Mouse (Mus musculus) lung, postnatal 14 days (tissue): ENCODE data around the gene Thap12.
A peak's percentile ranks its signal among the peaks of the same experiment; 100 is the strongest.

Experiments
- DNase-seq: peaks from one replicate; pipeline ENCODE4 v3.0.0; 2021

Thap12 gene

GRCm38 (mm10) chr7:98698590-98698989 is 4.3 kb upstream of the Thap12 start:
- no peak for DNase-seq

- no peak for DNase-seq
Observed at GRCm38 (mm10) chr7:98701771-98702170, 1.1 kb upstream of the Thap12 start.

DNA sequence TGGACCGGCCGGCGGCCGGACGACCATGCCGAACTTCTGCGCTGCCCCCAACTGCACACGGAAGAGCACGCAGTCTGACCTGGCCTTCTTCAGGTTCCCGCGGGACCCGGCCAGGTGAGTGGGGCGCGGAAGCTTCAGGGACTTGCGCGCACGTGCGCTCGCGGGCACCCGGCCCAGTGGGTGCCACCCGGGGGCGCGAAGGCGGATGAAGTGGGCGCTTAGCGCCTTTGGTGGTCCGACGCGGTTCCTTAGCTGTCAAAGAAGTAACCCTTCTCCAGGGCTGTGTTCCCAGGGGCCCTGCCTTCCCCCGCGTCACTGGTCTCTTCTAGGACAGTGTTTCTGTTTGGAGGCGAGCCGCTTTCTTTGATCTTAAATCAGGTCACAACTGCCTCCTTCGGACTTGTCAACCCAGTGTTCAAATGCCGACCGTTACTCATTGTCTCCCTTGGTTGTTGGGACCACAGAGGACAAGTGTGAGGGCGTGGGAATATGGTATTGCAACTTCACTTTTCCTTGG is 520 bp downstream of the Thap12 start:
- peak; percentile 25 for DNase-seq

DNA sequence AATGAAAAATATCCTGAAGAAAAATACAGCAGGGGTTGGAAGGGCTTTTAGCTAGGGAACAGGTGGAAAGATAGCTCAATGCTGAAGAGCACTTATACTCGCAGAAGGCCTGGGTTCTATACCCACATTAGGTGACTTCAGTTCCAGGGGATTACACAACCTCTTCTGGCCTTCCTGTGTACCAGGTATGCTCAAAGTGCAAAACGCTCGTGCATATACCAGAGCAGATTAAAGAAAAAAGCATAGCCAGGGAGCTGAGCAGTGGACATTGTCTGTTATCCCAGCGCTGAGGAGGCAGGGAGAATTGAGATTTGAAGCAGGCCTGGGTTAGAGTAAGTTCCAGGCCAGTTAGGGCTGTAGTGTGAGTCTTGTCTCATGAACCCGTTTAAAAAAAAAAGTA is 1.4 kb downstream of the Thap12 start:
- DNase-seq = no peak

GRCm38 (mm10) chr7:98713661-98714060 is 10.8 kb downstream of the Thap12 start:
- no peak for DNase-seq

GRCm38 (mm10) chr7:98717438-98717837 is 14.5 kb downstream of the Thap12 start:
- no peak for DNase-seq

DNA sequence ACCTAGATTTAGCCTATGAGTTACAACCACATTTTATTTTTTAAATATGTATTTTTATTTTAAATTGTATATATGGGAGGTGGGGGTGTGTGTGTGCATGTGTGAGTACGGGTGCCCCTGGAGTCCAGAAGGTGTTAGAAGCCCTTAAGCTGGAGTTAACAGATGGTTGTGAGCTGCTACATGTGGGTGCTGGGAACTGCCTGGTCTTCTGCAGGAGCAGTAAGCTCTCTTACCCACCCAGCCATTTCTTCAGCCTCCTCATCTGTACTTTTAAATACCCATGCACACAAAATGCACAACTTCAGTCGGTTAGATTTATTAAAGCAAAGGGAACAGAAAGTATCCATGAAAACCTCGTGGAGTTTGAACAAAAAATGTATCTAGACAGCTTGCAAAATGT is 16.9 kb downstream of the Thap12 start:
- no peak for DNase-seq

DNA sequence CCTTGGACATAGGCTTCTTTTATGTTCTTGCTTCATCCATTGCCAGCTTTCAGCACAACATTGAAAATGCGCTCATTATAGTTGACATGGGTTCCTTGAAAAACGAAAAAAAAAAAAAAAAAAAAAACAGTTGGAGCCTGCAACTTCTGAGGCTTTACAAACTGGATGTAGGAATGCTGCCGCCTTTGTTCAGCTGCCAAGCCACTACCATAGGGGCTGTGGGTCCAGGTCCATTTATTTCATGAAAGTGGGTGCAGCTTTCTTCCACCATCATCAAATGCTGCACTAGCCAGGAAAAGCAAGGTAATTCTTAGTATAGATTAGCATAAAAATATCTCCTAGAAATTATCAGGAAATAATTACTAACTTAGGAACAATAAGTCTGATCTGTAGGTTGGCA is 17.8 kb downstream of the Thap12 start:
- no peak for DNase-seq

DNA sequence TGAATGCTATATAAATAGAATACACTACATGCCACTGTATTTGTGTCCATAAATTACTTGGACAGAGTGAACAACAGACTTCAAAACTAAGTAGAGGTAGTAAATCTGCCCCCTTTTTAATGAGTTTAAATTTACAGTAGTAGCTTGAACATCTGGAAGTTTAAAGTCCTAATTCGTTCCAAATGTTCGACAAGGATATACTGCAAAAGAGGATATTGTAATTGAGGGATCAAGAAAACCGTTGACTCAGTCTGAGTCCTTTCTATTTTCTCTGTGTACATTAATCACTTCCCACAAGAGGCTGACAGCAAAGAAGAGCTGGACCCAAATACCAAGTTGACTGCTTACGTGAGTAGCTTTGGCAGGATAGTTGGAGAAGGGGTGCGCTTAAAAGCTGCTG is 18.3 kb downstream of the Thap12 start:
- DNase-seq = no peak

GRCm38 (mm10) chr7:98721623-98722022 is 18.7 kb downstream of the Thap12 start:
- DNase-seq = no peak

GRCm38 (mm10) chr7:98725686-98726195 is 22.8 kb downstream of the Thap12 start:
- no peak for DNase-seq

DNA sequence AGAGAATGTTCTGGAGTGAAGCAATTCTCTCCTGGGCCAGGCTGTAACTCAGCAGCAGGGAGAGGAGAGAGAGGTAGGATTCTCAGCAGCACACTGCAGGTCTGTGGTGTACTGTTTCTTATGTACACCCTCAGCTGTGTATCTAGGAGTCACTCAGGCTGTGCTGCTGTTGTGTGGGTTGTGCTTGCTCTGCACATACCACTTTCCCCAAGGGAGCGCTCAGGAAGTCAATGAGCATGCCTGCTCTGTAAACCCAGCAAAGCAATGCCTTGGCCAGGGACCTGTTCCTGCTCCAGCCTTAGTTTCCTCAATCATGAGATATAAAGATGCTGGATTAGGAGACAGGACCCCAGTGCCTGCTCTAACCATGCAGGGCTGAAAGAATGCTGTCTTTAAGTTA is 25.1 kb downstream of the Thap12 start:
- DNase-seq = no peak

DNA sequence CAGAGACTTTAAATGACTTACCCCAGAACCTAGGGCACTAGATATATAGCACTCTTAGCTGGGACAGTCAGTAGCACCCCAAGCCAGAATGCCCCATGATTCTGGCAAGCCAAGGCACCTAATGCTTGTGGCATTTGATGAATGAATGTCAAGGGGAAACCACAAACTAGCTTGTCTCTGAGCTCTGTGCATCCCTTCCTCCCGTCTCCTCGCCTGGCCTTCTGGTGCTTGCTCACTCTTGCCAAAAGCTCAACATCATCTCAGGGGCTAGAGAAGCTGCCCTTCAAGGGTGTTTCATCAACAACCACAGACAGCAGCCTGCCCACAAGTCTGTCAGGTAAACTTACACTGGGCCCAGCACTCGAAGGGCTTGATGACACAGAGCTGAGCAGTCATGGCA is 25.6 kb downstream of the Thap12 start:
- DNase-seq = no peak

DNA sequence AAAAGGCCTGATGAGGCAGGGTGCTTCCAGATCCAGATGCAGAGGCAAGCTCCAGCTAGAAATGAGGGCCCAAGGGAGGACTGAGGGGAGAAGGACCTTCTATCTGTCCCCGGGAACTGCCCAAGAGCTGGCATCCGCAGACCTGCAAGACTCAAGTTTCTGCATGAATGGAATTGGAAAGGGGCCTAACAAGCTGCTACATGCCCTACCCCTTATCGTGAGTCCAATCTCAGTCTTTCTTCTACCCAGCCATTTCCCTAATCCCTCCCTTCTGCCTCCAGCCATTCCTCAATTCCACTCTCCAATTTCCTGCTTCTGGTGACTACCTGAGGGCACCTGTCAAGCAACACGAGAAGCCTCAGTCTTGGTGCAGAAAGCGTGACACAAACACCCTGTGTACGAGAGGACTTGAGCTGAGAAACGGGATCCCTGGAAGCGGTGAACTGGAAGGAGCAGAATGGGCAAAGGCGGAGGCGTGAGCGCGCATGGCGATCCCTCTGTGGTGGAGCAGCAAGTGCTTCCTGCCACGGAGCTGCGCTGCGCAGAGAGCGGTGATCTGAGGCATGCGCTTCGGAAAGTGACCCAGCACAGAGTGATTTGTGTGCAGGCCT is 26.9 kb downstream of the Thap12 start:
- DNase-seq = no peak

- no peak for DNase-seq
Observed at GRCm38 (mm10) chr7:98733958-98734357, 31.1 kb downstream of the Thap12 start.

DNA sequence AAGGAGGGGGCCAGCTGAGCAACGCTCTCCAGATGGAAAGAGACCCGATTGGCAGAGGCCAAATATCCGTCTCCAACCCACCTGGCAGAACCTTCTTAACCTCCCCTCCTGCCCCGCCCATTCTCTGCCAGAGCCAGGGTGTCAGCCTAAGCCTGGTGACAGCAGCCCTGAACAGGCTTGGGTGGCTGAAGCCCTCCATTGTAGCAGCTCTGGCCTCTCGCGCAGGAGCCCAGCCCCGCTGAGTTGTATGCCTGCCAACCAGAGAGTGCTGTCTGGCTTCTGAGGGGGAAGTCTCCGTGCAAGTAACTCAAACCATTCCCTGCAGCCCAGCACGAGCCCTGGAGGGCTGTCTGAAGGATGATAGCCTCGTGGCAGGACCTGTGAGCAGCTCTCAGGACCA is 32.0 kb downstream of the Thap12 start:
- DNase-seq = peak; percentile 38

DNA sequence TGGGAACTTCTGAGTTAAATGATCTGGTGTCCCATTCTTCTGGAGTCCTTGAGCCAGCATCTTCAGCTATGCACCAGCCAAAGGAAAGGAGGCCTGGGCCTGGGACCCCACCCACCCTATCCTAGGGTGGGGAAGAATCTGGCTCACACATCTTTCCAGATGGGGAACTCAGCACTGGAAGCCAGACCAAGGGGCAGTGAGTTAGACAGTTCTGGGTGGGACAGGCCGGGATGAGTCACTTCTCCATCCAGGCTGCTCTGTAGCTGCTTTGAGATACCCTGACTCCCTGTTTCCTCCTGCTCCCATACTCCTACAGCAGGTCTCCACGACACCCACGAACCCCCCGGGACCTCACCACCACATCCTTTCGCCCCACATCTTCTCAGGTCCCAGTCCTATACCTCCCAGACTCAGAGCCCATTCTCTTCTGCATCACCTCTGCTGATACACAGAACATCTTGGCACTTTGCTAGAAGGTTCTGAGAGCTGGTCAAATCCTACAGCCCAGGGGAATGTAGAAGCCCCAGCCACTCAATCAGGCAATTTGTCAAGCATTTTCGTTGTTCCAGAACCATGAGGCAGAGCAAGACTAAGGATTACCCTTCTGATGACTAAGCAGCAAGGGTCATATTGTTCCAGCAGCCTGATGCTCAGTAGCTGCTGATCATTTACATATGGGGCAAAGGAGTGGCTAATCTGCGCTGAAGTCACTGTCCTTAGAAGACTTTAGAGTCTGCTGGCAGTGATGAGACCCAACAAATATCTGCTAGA is 34.1 kb downstream of the Thap12 start:
- no peak for DNase-seq

DNA sequence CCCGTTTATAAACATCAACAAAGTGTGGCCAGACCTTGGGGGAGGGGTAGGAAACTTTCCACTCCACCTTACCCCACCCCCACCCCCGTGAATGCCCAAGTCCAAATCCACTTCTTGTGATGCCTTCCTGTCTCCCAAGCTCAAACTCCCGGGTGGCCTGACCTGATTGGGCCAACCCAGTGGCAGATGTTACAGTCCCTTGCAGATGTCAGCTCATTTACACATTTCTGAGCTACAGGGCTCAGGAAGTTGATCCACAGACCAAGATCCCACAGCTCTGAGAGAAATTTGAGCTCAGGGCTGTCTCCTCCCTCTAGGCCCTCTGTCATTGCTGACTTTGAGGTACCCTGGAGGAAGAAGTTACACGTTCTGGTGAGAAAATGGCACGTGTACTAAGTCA is 37.5 kb downstream of the Thap12 start:
- DNase-seq = no peak

DNA sequence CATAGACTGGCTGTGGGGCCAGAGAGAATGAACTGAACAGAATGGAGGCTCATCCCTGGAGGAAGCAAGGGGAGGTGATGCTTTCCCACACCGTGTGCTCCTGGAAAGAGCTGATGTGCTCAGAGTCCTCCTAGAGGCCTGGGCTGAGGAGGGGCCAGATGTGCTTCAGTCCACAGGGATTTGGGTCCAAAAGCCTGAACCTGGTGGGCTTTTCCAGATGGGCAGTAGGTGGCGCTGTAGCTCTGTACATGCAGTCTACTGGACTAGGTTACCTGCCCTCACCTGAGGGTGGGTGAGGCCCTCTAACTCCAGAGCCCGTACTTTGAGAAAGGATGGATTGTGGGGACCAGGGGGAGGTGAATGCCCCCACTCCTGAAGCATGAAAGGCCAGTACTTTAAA is 40.4 kb downstream of the Thap12 start:
- peak; percentile 80 for DNase-seq

- peak; percentile 38 for DNase-seq
Observed at GRCm38 (mm10) chr7:98750404-98750803, 47.5 kb downstream of the Thap12 start.

DNA sequence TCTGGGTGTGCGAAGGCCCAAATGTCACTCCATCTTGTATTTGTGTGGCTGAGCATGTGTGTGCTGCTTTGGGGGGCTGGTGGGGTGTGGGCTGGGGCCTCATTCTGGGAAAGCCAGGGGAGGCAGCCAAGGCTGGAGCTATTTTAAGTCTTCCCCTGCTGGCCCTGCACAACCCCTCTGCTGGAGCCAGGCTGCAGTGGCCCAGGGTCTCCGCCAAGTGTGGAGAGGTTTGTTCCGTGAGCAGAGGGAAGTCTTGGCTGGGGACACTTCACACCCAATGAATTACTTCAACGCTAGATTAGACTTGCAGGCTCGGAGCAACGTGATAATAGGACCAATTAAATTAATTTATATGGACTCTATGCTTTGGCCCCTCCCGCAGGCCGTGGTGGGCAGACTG is 49.8 kb downstream of the Thap12 start:
- peak; percentile 35 for DNase-seq

DNA sequence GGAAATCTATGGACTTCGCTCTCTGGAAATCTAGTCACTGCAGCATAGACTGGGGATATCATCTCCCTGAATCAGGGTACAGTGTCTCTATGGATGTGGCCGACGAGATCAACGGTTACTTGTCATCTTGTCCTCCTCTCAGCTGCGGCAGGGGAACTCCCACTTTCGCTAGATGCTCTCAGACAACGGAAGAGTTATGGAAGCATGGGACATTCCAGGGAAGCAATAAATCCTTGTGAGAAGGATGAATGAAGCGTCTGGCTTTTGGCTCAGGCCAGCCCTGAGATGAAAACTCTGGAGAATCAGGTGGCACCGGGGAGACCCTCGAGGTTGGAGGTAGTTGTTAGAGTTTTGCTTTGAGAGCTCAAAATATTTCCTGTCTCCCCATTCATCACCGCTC is 53.1 kb downstream of the Thap12 start:
- DNase-seq = no peak

DNA sequence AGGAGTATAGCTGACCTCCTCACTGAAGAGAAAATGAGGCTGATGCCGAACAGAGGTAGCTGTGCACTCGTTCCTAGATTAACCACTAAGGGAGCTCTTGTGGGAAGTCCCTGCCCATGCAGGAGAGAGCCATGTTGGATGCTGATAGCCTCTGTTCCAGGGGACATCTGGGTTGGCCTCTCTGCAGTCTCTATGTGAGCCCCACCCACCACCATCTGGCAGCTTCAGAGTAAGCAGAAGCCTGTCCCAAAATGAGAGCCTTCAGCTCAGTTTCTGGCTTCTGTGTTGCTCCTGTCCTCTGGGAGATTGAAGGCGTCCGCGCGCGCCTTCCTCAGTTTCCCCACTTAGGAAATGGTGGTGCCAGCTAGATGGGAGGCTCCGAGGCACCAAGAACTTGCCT is 53.7 kb downstream of the Thap12 start:
- DNase-seq = no peak

GRCm38 (mm10) chr7:98760126-98760525 is 57.2 kb downstream of the Thap12 start:
- no peak for DNase-seq
